Mouse (Mus musculus): ENCODE measurements at regions not wholly inside any gene's neighbourhood (a gene's known extent, or its start where the extent isn't known, plus 50 kb on each side); places are given as distances from the start of the nearest gene placed in this dataset.
"Not testable (repeated sequence)": the region's sequence is repeated elsewhere in the genome, so short reads cannot be mapped to it uniquely, and the experiment has no call there.

GRCm38 (mm10) chr1:64463715-64464290 lies 68.6 kb upstream of the Creb1 start:
- WGBS, result 56% methylated on average over 5 of the region's 5 CpGs
- H3K27ac ChIP-seq (ENCODE audit: low read depth, low read length), result no peak overlapping the region
- H3K36me3 ChIP-seq (ENCODE audit: control insufficient read depth, insufficient read depth, low read length), result no peaks in the 10 kb centered on the region
- no peaks in the 10 kb centered on the region for H3K27me3 ChIP-seq (ENCODE audit: control insufficient read depth, insufficient read depth, low read length)
- no peak overlapping the region for H3K4me3 ChIP-seq (ENCODE audit: low read length)
- H3K9me3 ChIP-seq (ENCODE audit: control insufficient read depth, low read length), result no peaks in the 10 kb centered on the region
- no peak for ATAC-seq (ENCODE audit: low FRiP score, low TSS enrichment)
- no peaks in the 10 kb centered on the region for H3K4me1 ChIP-seq (ENCODE audit: control insufficient read depth, insufficient read depth, low read length)
- no peak overlapping the region for H3K4me2 ChIP-seq (replicated peaks; ENCODE audit: low read depth, low read length)
- no peak overlapping the region for H3K9ac ChIP-seq (ENCODE audit: low read depth, low read length)

GRCm38 (mm10) chr1:64461616-64462015 lies 70.8 kb upstream of the Creb1 start:
- H3K9ac ChIP-seq (ENCODE audit: low read depth, low read length); H3K4me3 ChIP-seq (ENCODE audit: low read length); H3K27me3 ChIP-seq (ENCODE audit: control insufficient read depth, insufficient read depth, low read length); H3K9me3 ChIP-seq (ENCODE audit: control insufficient read depth, low read length); ATAC-seq (ENCODE audit: low FRiP score, low TSS enrichment); H3K4me2 ChIP-seq (replicated peaks; ENCODE audit: low read depth, low read length); H3K27ac ChIP-seq (ENCODE audit: low read depth, low read length); H3K36me3 ChIP-seq (ENCODE audit: control insufficient read depth, insufficient read depth, low read length); H3K4me1 ChIP-seq (ENCODE audit: control insufficient read depth, insufficient read depth, low read length): not testable (repeated sequence)
- 90% methylated on average over 6 of the region's 6 CpGs for WGBS

- H3K9me3 ChIP-seq (ENCODE audit: control insufficient read depth, low read length), result no peaks in the 10 kb centered on the region
- WGBS, result 81% methylated on average over 5 of the region's 5 CpGs
- H3K4me3 ChIP-seq (ENCODE audit: low read length), result no peak overlapping the region
- no peak overlapping the region for H3K9ac ChIP-seq (ENCODE audit: low read depth, low read length)
- H3K4me2 ChIP-seq (replicated peaks; ENCODE audit: low read depth, low read length), result no peak overlapping the region
- no peaks in the 10 kb centered on the region for H3K36me3 ChIP-seq (ENCODE audit: control insufficient read depth, insufficient read depth, low read length)
- no peaks in the 10 kb centered on the region for H3K27me3 ChIP-seq (ENCODE audit: control insufficient read depth, insufficient read depth, low read length)
- no peak for ATAC-seq (ENCODE audit: low FRiP score, low TSS enrichment)
- no peak overlapping the region for H3K27ac ChIP-seq (ENCODE audit: low read depth, low read length)
- H3K4me1 ChIP-seq (ENCODE audit: control insufficient read depth, insufficient read depth, low read length), result no peaks in the 10 kb centered on the region
Measured at GRCm38 (mm10) chr1:64457872-64458271, 74.6 kb upstream of the Creb1 start.

- H3K9ac ChIP-seq (ENCODE audit: low read depth, low read length), result no peak overlapping the region
- WGBS, result 72% methylated on average over 3 of the region's 3 CpGs
- no peaks in the 10 kb centered on the region for H3K4me1 ChIP-seq (ENCODE audit: control insufficient read depth, insufficient read depth, low read length)
- H3K27ac ChIP-seq (ENCODE audit: low read depth, low read length), result no peak overlapping the region
- no peak for ATAC-seq (ENCODE audit: low FRiP score, low TSS enrichment)
- H3K4me2 ChIP-seq (replicated peaks; ENCODE audit: low read depth, low read length), result no peak overlapping the region
- H3K27me3 ChIP-seq (ENCODE audit: control insufficient read depth, insufficient read depth, low read length), result no peaks in the 10 kb centered on the region
- H3K4me3 ChIP-seq (ENCODE audit: low read length), result no peak overlapping the region
- H3K36me3 ChIP-seq (ENCODE audit: control insufficient read depth, insufficient read depth, low read length), result no peaks in the 10 kb centered on the region
- H3K9me3 ChIP-seq (ENCODE audit: control insufficient read depth, low read length), result no peaks in the 10 kb centered on the region
Measured at GRCm38 (mm10) chr1:64449141-64449540, 83.3 kb upstream of the Creb1 start.

- no peak for ATAC-seq (ENCODE audit: low FRiP score, low TSS enrichment)
- no peaks in the 10 kb centered on the region for H3K9me3 ChIP-seq (ENCODE audit: control insufficient read depth, low read length)
- no peaks in the 10 kb centered on the region for H3K36me3 ChIP-seq (ENCODE audit: control insufficient read depth, insufficient read depth, low read length)
- no peak overlapping the region; the same call in 1 of the 2 replicates for H3K4me2 ChIP-seq (replicated peaks; ENCODE audit: low read depth, low read length)
- 1% methylated on average over 5 of the region's 5 CpGs for WGBS
- H3K4me1 ChIP-seq (ENCODE audit: control insufficient read depth, insufficient read depth, low read length), result no peaks in the 10 kb centered on the region
- no peaks in the 10 kb centered on the region for H3K27me3 ChIP-seq (ENCODE audit: control insufficient read depth, insufficient read depth, low read length)
- H3K4me3 ChIP-seq (ENCODE audit: low read length), result no peak overlapping the region
- no peak overlapping the region for H3K27ac ChIP-seq (ENCODE audit: low read depth, low read length)
- H3K9ac ChIP-seq (ENCODE audit: low read depth, low read length), result no peak overlapping the region
Measured at GRCm38 (mm10) chr1:64448090-64448489, 84.4 kb upstream of the Creb1 start.

- Histone ChIP-seq H3K9ac (ENCODE audit: low read depth, low read length) (no peak overlapping the region; the same call in 1 of the 2 replicates), H3K27ac (ENCODE audit: low read depth, low read length) (no peak overlapping the region), H3K4me2 (replicated peaks; ENCODE audit: low read depth, low read length) (no peak overlapping the region), H3K4me3 (ENCODE audit: low read length) (no peak overlapping the region), H3K36me3 (ENCODE audit: control insufficient read depth, insufficient read depth, low read length) (no peaks in the 10 kb centered on the region), H3K9me3 (ENCODE audit: control insufficient read depth, low read length) (no peaks in the 10 kb centered on the region), H3K4me1 (ENCODE audit: control insufficient read depth, insufficient read depth, low read length) (no peaks in the 10 kb centered on the region), H3K27me3 (ENCODE audit: control insufficient read depth, insufficient read depth, low read length) (no peaks in the 10 kb centered on the region)
- ATAC-seq (ENCODE audit: low FRiP score, low TSS enrichment), result no peak; the same call in 1 of the 2 replicates
- WGBS, result 72% methylated on average over 4 of the region's 4 CpGs
Measured at GRCm38 (mm10) chr1:64446492-64446891, 86.0 kb upstream of the Creb1 start.

- Histone ChIP-seq H3K4me2 (replicated peaks; ENCODE audit: low read depth, low read length) (0 out of 2 replicates have a peak overlapping the region, but pooled peaks have one; percentile 19), H3K36me3 (ENCODE audit: control insufficient read depth, insufficient read depth, low read length) (no peaks in the 10 kb centered on the region), H3K9me3 (ENCODE audit: control insufficient read depth, low read length) (no peaks in the 10 kb centered on the region), H3K4me1 (ENCODE audit: control insufficient read depth, insufficient read depth, low read length) (no peaks in the 10 kb centered on the region), H3K4me3 (ENCODE audit: low read length) (no peak overlapping the region), H3K27ac (ENCODE audit: low read depth, low read length) (no peak overlapping the region), H3K9ac (ENCODE audit: low read depth, low read length) (no peak overlapping the region), H3K27me3 (ENCODE audit: control insufficient read depth, insufficient read depth, low read length) (no peaks in the 10 kb centered on the region)
- peak; percentile 89; the same call in 1 of the 2 replicates for ATAC-seq (ENCODE audit: low FRiP score, low TSS enrichment)
- WGBS, result 1% methylated on average over 13 of the region's 13 CpGs
Measured at GRCm38 (mm10) chr1:64445919-64446318, 86.5 kb upstream of the Creb1 start.

- Histone ChIP-seq H3K9ac (ENCODE audit: low read depth, low read length) (no peak overlapping the region), H3K27me3 (ENCODE audit: control insufficient read depth, insufficient read depth, low read length) (no peaks in the 10 kb centered on the region), H3K36me3 (ENCODE audit: control insufficient read depth, insufficient read depth, low read length) (no peaks in the 10 kb centered on the region), H3K4me1 (ENCODE audit: control insufficient read depth, insufficient read depth, low read length) (no peaks in the 10 kb centered on the region), H3K4me2 (replicated peaks; ENCODE audit: low read depth, low read length) (no peak overlapping the region), H3K27ac (ENCODE audit: low read depth, low read length) (no peak overlapping the region), H3K9me3 (ENCODE audit: control insufficient read depth, low read length) (no peaks in the 10 kb centered on the region), H3K4me3 (ENCODE audit: low read length) (no peak overlapping the region)
- WGBS, result 87% methylated on average over 6 of the region's 6 CpGs
- ATAC-seq (ENCODE audit: low FRiP score, low TSS enrichment), result no peak
Measured at GRCm38 (mm10) chr1:64443436-64443835, 89.0 kb upstream of the Creb1 start.

GRCm38 (mm10) chr1:64442179-64442874 lies 90.1 kb upstream of the Creb1 start:
- WGBS, result 62% methylated on average over 9 of the region's 9 CpGs
- no peaks in the 10 kb centered on the region for H3K9me3 ChIP-seq (ENCODE audit: control insufficient read depth, low read length)
- no peak for ATAC-seq (ENCODE audit: low FRiP score, low TSS enrichment)
- H3K27me3 ChIP-seq (ENCODE audit: control insufficient read depth, insufficient read depth, low read length), result no peaks in the 10 kb centered on the region
- H3K27ac ChIP-seq (ENCODE audit: low read depth, low read length), result no peak overlapping the region
- H3K4me2 ChIP-seq (replicated peaks; ENCODE audit: low read depth, low read length), result no peak overlapping the region
- no peak overlapping the region for H3K4me3 ChIP-seq (ENCODE audit: low read length)
- no peaks in the 10 kb centered on the region for H3K36me3 ChIP-seq (ENCODE audit: control insufficient read depth, insufficient read depth, low read length)
- no peak overlapping the region for H3K9ac ChIP-seq (ENCODE audit: low read depth, low read length)
- H3K4me1 ChIP-seq (ENCODE audit: control insufficient read depth, insufficient read depth, low read length), result no peaks in the 10 kb centered on the region
